Mouse (Mus musculus) myocyte (in vitro differentiated cells): Measurements from ENCODE around the gene Myo7a. TPM values are rescaled to one million over a fixed set of nuclear protein-coding genes. Genes with fewer than 3 reads are reported as not detected.

ENCODE experiments used
- H3K27me3 ChIP-seq: one replicate; pipeline ENCODE4 v1.6.1; 2011; ENCODE audit not compliant: control insufficient read depth, insufficient read depth, insufficient read length
- H3K36me3 ChIP-seq: one replicate; pipeline ENCODE4 v1.6.1; 2011; ENCODE audit not compliant: control insufficient read depth, insufficient read depth
- H3K4me2 ChIP-seq: one replicate; pipeline ENCODE4 v1.6.1; 2011; ENCODE audit warnings: low read depth, control low read depth
- H3K4me3 ChIP-seq: one replicate; pipeline ENCODE4 v1.5.1; 2011; ENCODE audit warnings: mild to moderate bottlenecking, control low read depth, moderate library complexity
- H3K79me2 ChIP-seq: one replicate; pipeline ENCODE4 v1.6.1; 2011; ENCODE audit not compliant: control insufficient read depth, insufficient read depth
- H3ac ChIP-seq: one replicate; pipeline ENCODE4 v1.6.1; 2011; ENCODE audit not compliant: control insufficient read depth, insufficient read length
- CEBPB ChIP-seq: IDR thresholded peaks from 2 replicates; pipeline ENCODE4 v1.6.1; 2011; ENCODE audit warnings: mild to moderate bottlenecking, moderate library complexity; ENCODE audit not compliant: poor library complexity, insufficient read depth, severe bottlenecking
- E2F4 ChIP-seq: IDR thresholded peaks from one replicate; pipeline ENCODE4 v1.6.1; 2011; ENCODE audit warnings: mild to moderate bottlenecking, control low read depth, moderate library complexity; ENCODE audit not compliant: insufficient read depth
- MAX ChIP-seq: IDR thresholded peaks from one replicate; pipeline ENCODE4 v1.6.1; 2011; ENCODE audit warnings: low read depth, mild to moderate bottlenecking, control low read depth
- MYOD1 ChIP-seq, 3 experiments: IDR thresholded peaks; one replicate each; pipeline ENCODE4 v1.6.1; 2011; ENCODE audit warnings: control low read depth in 2 of 3, low read depth in 2 of 3, mild to moderate bottlenecking in 2 of 3, moderate library complexity in 1 of 3; ENCODE audit not compliant: insufficient read length in 2 of 3, control insufficient read depth in 1 of 3
- MYOG ChIP-seq, 3 experiments: IDR thresholded peaks; one replicate each; pipeline ENCODE4 v1.6.1; 2011; ENCODE audit warnings: control low read depth in 2 of 3, low read depth in 2 of 3, mild to moderate bottlenecking in 2 of 3; ENCODE audit not compliant: insufficient read length in 2 of 3, control insufficient read depth in 1 of 3, insufficient read depth in 1 of 3
- POLR2A ChIP-seq: IDR thresholded peaks from one replicate; pipeline ENCODE4 v1.6.1; 2011; ENCODE audit warnings: low read depth, mild to moderate bottlenecking, control low read depth, moderate library complexity; ENCODE audit not compliant: insufficient read length
- POLR2AphosphoS2 ChIP-seq: IDR thresholded peaks from one replicate; pipeline ENCODE4 v1.6.1; 2011; ENCODE audit warnings: low read depth, control low read depth; ENCODE audit not compliant: insufficient read length
- REST ChIP-seq: IDR thresholded peaks from one replicate; pipeline ENCODE4 v1.6.1; 2011; ENCODE audit warnings: mild to moderate bottlenecking, control low read depth, moderate library complexity; ENCODE audit not compliant: insufficient read depth, insufficient read length
- SRF ChIP-seq: IDR thresholded peaks from one replicate; pipeline ENCODE4 v1.6.1; 2011; ENCODE audit warnings: low read depth; ENCODE audit not compliant: control insufficient read depth, insufficient read length
- TCF12 ChIP-seq: IDR thresholded peaks from one replicate; pipeline ENCODE4 v1.6.1; 2011; ENCODE audit warnings: mild to moderate bottlenecking, control low read depth; ENCODE audit not compliant: poor library complexity, insufficient read depth, severe bottlenecking
- TCF3 ChIP-seq: IDR thresholded peaks from one replicate; pipeline ENCODE4 v1.6.1; 2011; ENCODE audit warnings: low read depth, control low read depth; ENCODE audit not compliant: insufficient read length
- USF1 ChIP-seq: IDR thresholded peaks from one replicate; pipeline ENCODE4 v1.6.1; 2011; ENCODE audit warnings: low read depth, mild to moderate bottlenecking, control low read depth, moderate library complexity
- polyA plus RNA-seq: library from polyadenylated mRNA; unstranded; fragments of >200 nt; fragmentation: generic; extraction: Trizol; gene quantifications from one replicate; pipeline ENCODE4 v1.2.1, GENCODE M21; 2012; ENCODE audit warnings: missing spikeins

Gene Myo7a
- polyA plus RNA-seq, 1 experiment: 0.29 TPM

DNA sequence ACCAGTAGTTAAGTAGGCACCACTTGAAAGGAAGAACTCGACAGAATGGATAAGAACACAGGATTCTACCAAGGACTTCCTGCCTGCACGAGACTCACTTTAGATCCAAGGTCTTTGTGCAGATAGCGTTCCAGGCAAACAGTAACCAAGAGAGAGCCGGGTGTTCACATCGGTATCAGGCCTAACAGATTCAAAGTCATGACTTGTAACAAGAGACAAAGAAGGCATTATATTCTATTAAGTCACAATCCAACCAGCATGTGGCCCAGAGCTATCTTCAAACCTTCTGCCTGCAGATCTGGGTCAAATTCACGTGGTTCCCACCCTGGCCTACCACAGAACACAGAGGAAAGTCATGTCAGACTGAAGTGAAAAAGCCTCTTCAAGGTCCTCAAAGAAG is 4.7 kb downstream of the Myo7a start:
- Histone ChIP-seq H3ac (no peak overlapping the region), H3K4me3 (no peak overlapping the region), H3K79me2 (no peaks in the 10 kb centered on the region), H3K4me2 (no peak overlapping the region), H3K36me3 (no peaks in the 10 kb centered on the region), H3K27me3 (peaks cover 20% of the 10 kb centered on the region)
- TF ChIP-seq USF1: no peak
- TF ChIP-seq MYOD1 (IDR thresholded peaks at IDR 0.05; ENCODE audit: control insufficient read depth in 1 of 3, insufficient read length in 2 of 3, low read depth in 2 of 3): no peak
- no peak for TF ChIP-seq POLR2A
- no peak for TF ChIP-seq TCF12
- no peak for TF ChIP-seq TCF3
- TF ChIP-seq MYOG (IDR thresholded peaks at IDR 0.05; ENCODE audit: control insufficient read depth in 1 of 3, insufficient read depth in 1 of 3, insufficient read length in 2 of 3, low read depth in 2 of 3): no peak
- no peak for TF ChIP-seq POLR2AphosphoS2
- TF ChIP-seq CEBPB: no peak
- no peak for TF ChIP-seq SRF
- no peak for TF ChIP-seq MAX
- TF ChIP-seq REST: no peak
- no peak for TF ChIP-seq E2F4

DNA sequence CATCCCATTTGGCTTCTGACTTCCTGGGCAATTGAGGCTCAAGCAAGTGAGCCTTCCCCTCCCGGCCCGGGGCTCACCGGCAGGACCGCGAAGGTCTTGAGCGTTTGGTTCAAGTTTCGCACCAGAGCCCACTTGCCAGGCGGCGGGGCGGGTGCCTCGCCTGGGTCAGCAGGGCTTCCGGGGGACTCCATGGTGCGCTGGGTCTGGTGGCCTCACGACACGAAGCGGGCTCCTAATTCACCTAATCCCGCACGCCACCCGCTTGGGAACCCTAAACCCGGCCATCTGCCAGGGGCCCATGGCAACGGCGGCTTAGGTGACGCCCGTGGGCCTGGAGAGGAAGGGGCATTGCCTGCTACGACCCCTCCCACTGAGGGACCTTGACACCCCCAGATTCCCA is 8.1 kb downstream of the Myo7a start:
- no peak for TF ChIP-seq MYOD1 (IDR thresholded peaks at IDR 0.05; ENCODE audit: control insufficient read depth in 1 of 3, insufficient read length in 2 of 3, low read depth in 2 of 3)
- TF ChIP-seq CEBPB: no peak
- no peak for TF ChIP-seq REST
- TF ChIP-seq MAX: no peak
- TF ChIP-seq TCF12: no peak
- no peak for TF ChIP-seq TCF3
- no peak for TF ChIP-seq E2F4
- no peak for TF ChIP-seq POLR2A
- no peak for TF ChIP-seq USF1
- no peak for TF ChIP-seq POLR2AphosphoS2
- no peak for TF ChIP-seq SRF
- TF ChIP-seq MYOG (IDR thresholded peaks at IDR 0.05; ENCODE audit: control insufficient read depth in 1 of 3, insufficient read depth in 1 of 3, insufficient read length in 2 of 3, low read depth in 2 of 3): no peak
- Histone ChIP-seq H3K27me3 (peaks cover 20% of the 10 kb centered on the region), H3K36me3 (no peaks in the 10 kb centered on the region), H3K79me2 (no peaks in the 10 kb centered on the region), H3K4me3 (no peak overlapping the region), H3K4me2 (no peak overlapping the region), H3ac (no peak overlapping the region)

DNA sequence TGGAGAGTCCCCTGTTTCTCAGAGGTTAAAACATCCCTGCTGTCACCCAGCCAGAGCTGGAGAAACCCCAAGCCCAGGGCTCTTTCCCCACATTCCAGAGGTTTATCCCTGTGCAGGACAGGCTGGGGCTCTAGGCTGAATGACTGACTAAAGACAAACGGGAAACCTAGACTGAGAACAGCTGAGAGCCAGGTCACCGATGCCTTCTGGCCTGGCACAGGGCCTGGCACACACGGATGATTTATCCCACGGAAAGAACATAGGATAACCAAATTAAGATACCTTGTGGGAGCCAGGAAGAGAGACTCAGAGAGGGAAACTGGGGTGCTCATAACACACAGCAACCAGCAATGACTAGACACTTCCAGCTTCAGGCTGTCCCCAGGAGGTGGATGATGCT is 9.6 kb downstream of the Myo7a start:
- Histone ChIP-seq H3K36me3 (no peaks in the 10 kb centered on the region), H3K27me3 (peaks cover 20% of the 10 kb centered on the region), H3ac (no peak overlapping the region), H3K4me3 (no peak overlapping the region), H3K79me2 (no peaks in the 10 kb centered on the region), H3K4me2 (no peak overlapping the region)
- TF ChIP-seq POLR2A: no peak
- TF ChIP-seq CEBPB: no peak
- TF ChIP-seq E2F4: no peak
- TF ChIP-seq REST: no peak
- TF ChIP-seq MYOG (IDR thresholded peaks at IDR 0.05; ENCODE audit: control insufficient read depth in 1 of 3, insufficient read depth in 1 of 3, insufficient read length in 2 of 3, low read depth in 2 of 3): no peak
- no peak for TF ChIP-seq TCF3
- TF ChIP-seq MAX: no peak
- TF ChIP-seq TCF12: no peak
- no peak for TF ChIP-seq USF1
- no peak for TF ChIP-seq SRF
- TF ChIP-seq MYOD1 (IDR thresholded peaks at IDR 0.05; ENCODE audit: control insufficient read depth in 1 of 3, insufficient read length in 2 of 3, low read depth in 2 of 3): no peak
- no peak for TF ChIP-seq POLR2AphosphoS2

DNA sequence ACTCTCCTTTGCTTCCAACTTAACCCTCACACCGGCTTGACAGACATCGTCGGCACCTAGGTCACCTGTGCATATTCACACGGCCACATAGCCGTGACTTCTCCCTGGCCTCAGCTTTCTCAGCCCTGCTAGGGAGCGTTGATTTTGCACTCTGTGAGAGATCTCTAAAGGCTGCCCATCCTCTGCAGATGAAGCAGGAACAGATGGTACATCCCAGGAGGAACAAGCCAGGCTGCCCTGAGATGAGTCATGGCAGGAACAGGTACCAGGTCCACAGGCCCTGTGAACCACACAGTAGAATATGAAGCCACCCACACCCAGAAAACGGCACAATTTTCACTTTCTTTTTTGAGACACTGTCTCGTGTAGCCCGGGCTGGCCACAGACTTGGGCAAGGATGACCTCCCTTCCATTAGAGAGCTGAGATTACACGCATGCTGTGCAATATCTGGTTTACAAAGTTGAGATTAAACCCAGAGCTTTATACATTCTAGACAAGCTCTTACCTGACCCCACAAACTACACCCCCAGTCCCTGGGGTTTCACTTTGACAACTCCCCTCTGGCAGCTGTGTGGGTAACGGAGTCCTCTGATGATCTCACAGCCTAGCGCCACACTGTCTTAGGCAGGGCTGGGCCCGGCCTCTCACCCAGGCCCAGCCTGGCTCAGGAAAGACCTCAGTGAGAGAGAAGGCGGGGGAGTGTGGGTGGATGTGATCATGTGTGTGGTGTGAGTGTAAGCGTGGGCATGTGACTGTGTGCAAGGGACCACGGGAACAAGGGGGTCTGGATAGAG is 10.5 kb downstream of the Myo7a start:
- no peak overlapping the region for H3K4me2 ChIP-seq
- H3K79me2 ChIP-seq: no peaks in the 10 kb centered on the region
- no peak overlapping the region for H3ac ChIP-seq
- TF ChIP-seq USF1: no peak
- no peak for TF ChIP-seq POLR2A
- no peak for TF ChIP-seq CEBPB
- no peak for TF ChIP-seq MAX
- TF ChIP-seq REST: no peak
- no peak for TF ChIP-seq MYOD1 (IDR thresholded peaks at IDR 0.05; ENCODE audit: control insufficient read depth in 1 of 3, insufficient read length in 2 of 3, low read depth in 2 of 3)
- TF ChIP-seq TCF12: no peak
- no peak for TF ChIP-seq POLR2AphosphoS2
- no peak for TF ChIP-seq TCF3
- no peak for TF ChIP-seq MYOG (IDR thresholded peaks at IDR 0.05; ENCODE audit: control insufficient read depth in 1 of 3, insufficient read depth in 1 of 3, insufficient read length in 2 of 3, low read depth in 2 of 3)
- TF ChIP-seq E2F4: no peak
- no peak for TF ChIP-seq SRF
- no peak overlapping the region for H3K4me3 ChIP-seq
- H3K36me3 ChIP-seq: no peaks in the 10 kb centered on the region
- peaks cover 20% of the 10 kb centered on the region for H3K27me3 ChIP-seq
